Mouse (Mus musculus): Measurements from ENCODE around the gene Fezf2. TPM values are rescaled to one million over a fixed set of nuclear protein-coding genes. Genes with fewer than 3 reads are reported as not detected.
A peak's percentile ranks its signal among the peaks of the same experiment; 100 is the strongest.

Fezf2 gene
- 10 to 100 TPM; 24.9 to 33.5 TPM for total RNA-seq (2021)

GRCm38 (mm10) chr14:12348089-12348488 is at the start of gene Fezf2:
Gene Fezf2, minus strand, starts transcription at chr14:12348189.
- DNase-seq (ENCODE audit: low spot score in 2 of 2) = no peak
- intact Hi-C loops (cut with DNase I) = no loop called here

- intact Hi-C loops (cut with DNase I) = loop anchor here (5.0 kb wide), 1 partner anchor 135 kb away; no protein-coding TSS in a partner anchor
- DNase-seq (ENCODE audit: low spot score in 2 of 2) = no peak
Observed at GRCm38 (mm10) chr14:12397561-12397960, 49.6 kb upstream of the Fezf2 start.

- intact Hi-C loops (cut with DNase I) = no loop called here
- DNase-seq (ENCODE audit: low spot score in 2 of 2) = no peak
Observed at GRCm38 (mm10) chr14:12394318-12394717, 46.3 kb upstream of the Fezf2 start.

- DNase-seq (ENCODE audit: low spot score in 2 of 2) = no peak
Observed at GRCm38 (mm10) chr14:12393271-12393861, 45.4 kb upstream of the Fezf2 start.

GRCm38 (mm10) chr14:12391167-12391566 is 43.2 kb upstream of the Fezf2 start:
- intact Hi-C loops (cut with DNase I) = no loop called here
- no peak for DNase-seq (ENCODE audit: low spot score in 2 of 2)

More at GRCm38 (mm10) chr14:12393271-12393861, 45.4 kb upstream of the Fezf2 start:
- intact Hi-C loops (cut with DNase I) = no loop called here

- intact Hi-C loops (cut with DNase I) = no loop called here
- DNase-seq (ENCODE audit: low spot score in 2 of 2) = no peak
Observed at GRCm38 (mm10) chr14:12388806-12389436, 40.9 kb upstream of the Fezf2 start.

- intact Hi-C loops (cut with DNase I) = no loop called here
Observed at GRCm38 (mm10) chr14:12388192-12388795, 40.3 kb upstream of the Fezf2 start.

GRCm38 (mm10) chr14:12387176-12387575 is 39.2 kb upstream of the Fezf2 start:
- intact Hi-C loops (cut with DNase I) = no loop called here

More at GRCm38 (mm10) chr14:12388192-12388795, 40.3 kb upstream of the Fezf2 start:
- no peak for DNase-seq (ENCODE audit: low spot score in 2 of 2)

GRCm38 (mm10) chr14:12377883-12378282 is 29.9 kb upstream of the Fezf2 start:
- no peak for DNase-seq (ENCODE audit: low spot score in 2 of 2)
- intact Hi-C loops (cut with DNase I) = no loop called here

More at GRCm38 (mm10) chr14:12387176-12387575, 39.2 kb upstream of the Fezf2 start:
- no peak for DNase-seq (ENCODE audit: low spot score in 2 of 2)

- no peak for DNase-seq (ENCODE audit: low spot score in 2 of 2)
- intact Hi-C loops (cut with DNase I) = no loop called here
Observed at GRCm38 (mm10) chr14:12377289-12377688, 29.3 kb upstream of the Fezf2 start.

GRCm38 (mm10) chr14:12375451-12375850 is 27.5 kb upstream of the Fezf2 start:
- intact Hi-C loops (cut with DNase I) = no loop called here
- no peak for DNase-seq (ENCODE audit: low spot score in 2 of 2)

GRCm38 (mm10) chr14:12350271-12350916 is 2.4 kb upstream of the Fezf2 start:
- no peak for DNase-seq (ENCODE audit: low spot score in 2 of 2)
- intact Hi-C loops (cut with DNase I) = no loop called here

GRCm38 (mm10) chr14:12349334-12350090 is 1.5 kb upstream of the Fezf2 start:
- DNase-seq (ENCODE audit: low spot score in 2 of 2) = no peak
- intact Hi-C loops (cut with DNase I) = no loop called here

- intact Hi-C loops (cut with DNase I) = no loop called here
Observed at GRCm38 (mm10) chr14:12346865-12347600, 956 bp downstream of the Fezf2 start.

GRCm38 (mm10) chr14:12346011-12346864 is 1.8 kb downstream of the Fezf2 start:
- intact Hi-C loops (cut with DNase I) = no loop called here
- DNase-seq (ENCODE audit: low spot score in 2 of 2) = no peak

More at GRCm38 (mm10) chr14:12346865-12347600, 956 bp downstream of the Fezf2 start:
- DNase-seq (ENCODE audit: low spot score in 2 of 2) = no peak

- intact Hi-C loops (cut with DNase I) = no loop called here
Observed at GRCm38 (mm10) chr14:12345241-12345921, 2.6 kb downstream of the Fezf2 start.

GRCm38 (mm10) chr14:12344746-12345240 is 3.2 kb downstream of the Fezf2 start:
- intact Hi-C loops (cut with DNase I) = no loop called here
- peak; percentile 24 to 58 for DNase-seq (ENCODE audit: low spot score in 2 of 2)

More at GRCm38 (mm10) chr14:12345241-12345921, 2.6 kb downstream of the Fezf2 start:
- peak; percentile 35 to 52 for DNase-seq (ENCODE audit: low spot score in 2 of 2)
